Mouse (Mus musculus): ENCODE measurements around the gene Ttll5.

Ttll5 gene

DNA sequence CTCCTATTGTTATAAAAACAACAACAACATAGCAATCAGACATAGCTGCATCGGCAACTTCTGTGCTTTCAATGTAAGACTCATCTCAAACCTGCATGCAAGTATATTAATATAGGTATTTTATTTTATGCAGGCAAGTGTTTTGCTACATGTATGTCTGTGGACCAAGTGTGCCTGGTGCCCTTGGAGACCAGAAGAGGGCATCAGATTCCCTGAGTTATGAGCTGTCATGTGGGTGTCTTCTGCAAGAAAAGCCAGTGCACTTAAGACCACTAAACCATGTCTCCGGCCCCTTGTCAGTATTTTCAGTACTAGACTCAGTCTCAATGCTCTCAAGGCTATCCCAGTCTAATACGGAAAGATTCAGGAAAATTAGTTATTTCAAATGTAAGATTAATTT lies 106.3 kb downstream of the Ttll5 start:
- WGBS, result 93% methylated on average over 3 of the region's 3 CpGs

DNA sequence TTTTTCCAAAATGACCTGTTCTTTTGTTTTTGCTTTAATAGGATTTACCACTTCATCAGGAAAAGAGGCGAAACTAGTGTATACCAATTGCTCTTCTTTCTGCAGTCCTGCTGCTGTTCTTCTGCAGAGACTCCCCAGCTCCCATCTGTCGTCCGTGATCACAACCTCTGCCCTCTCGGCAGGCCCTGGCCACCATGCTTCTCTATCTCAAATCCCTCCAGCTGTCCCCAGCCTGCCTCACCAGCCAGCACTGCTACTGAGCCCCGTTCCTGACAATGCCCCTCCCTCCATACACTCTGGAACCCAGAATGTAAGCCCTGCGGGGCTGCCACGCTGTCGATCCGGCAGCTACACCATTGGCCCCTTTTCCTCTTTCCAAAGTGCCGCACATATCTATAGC lies 108.8 kb downstream of the Ttll5 start:
- 91% methylated on average over 10 of the region's 10 CpGs for WGBS

DNA sequence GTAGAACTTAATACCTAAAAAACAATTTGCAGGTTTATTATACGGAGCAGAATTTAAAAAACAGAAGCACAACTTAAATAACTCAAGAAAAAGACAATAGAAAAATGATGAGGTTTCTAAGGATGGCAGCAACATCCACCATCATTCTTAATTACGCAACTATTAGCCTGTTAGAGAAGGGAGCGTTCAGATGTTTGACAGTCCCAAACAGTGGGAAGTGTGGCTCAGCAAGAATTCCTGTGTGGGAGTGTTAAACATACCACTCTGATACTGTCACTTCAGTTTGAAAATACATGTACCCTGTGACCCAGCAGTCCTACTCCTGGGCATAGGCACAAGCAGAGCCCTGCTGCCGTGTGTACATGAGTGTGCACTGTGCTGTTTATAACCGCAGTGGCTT lies 112.9 kb downstream of the Ttll5 start:
- 83% methylated on average over 5 of the region's 5 CpGs for WGBS

DNA sequence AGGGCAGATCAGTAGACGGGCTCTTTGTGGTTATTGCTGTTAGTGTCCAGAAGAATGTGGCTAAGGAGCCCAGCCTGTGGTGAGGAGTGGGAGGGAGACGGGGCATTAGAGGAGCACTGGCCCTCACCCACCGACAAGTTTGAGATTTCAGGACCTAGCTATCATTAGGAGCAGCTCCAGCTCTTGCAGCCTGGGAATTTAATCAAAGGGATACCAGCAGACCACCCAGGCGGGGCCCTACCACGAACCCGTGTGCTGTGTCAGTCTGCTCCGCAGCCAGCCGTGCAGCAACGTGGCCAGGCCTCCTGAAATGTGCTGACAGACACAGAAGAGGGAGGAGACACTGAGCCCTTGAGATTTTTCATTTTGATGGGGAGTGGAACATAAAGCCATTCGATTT lies 119.0 kb downstream of the Ttll5 start:
- WGBS, result 85% methylated on average over 10 of the region's 10 CpGs

DNA sequence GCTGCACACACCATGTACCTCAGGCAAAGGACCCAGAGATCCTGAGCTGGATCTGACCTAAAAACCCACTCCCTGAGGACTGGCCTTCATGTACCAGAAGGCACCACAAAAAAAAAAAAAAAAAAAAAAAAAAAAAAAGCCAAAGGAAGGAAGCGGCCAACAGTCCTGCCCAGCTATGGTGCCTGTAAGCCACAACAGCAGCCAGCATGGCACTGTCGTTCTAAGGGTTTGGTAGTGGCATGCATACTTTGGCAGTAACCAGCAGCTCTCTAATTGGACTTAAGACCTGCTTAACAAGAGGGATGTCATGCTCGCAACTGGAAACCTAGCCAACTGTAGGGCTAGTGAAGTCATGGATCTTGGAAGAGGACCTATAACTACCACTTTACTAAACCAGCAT lies 120.0 kb downstream of the Ttll5 start:
- 89% methylated on average over 3 of the region's 3 CpGs for WGBS

DNA sequence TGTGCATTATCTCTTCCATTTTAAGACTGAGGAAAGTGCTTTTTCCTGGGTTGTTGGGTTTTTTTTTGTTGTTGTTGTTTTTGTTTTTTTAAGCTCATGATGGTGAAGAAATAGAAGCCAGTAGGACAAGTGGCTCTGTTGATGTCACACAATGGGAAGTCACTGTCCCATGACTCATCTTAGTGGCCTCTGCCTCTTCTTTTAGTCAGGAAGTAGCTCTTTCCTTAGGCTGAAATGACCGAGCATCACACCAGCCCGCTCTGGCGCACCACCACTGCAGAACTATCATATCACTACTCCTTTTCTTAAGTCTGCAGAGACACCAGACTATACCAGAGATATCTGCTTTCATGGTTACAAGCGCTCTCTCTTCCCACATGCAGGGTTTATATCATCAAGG lies 122.7 kb downstream of the Ttll5 start:
- WGBS, result 92% methylated on average over 4 of the region's 4 CpGs

DNA sequence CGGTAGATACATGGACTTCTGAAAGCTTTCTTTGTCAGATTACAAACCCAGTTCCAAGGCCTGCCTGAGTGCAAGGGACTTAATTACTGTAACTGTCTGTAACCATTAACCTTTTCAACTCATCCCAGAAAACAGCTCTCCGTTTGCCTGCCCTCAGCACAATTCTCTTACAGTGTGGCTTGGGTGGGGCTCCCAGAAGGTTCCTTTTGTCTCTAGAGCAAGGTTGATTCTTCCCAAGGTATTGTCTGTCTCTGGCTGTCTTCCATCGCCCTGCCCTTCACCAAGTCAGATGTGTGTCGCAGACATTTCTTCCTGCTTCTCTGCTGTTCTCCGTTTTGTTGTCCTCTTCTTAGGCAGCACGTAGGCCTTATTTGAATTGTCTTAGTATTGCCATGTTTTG lies 125.2 kb downstream of the Ttll5 start:
- 89% methylated on average over 6 of the region's 6 CpGs for WGBS

DNA sequence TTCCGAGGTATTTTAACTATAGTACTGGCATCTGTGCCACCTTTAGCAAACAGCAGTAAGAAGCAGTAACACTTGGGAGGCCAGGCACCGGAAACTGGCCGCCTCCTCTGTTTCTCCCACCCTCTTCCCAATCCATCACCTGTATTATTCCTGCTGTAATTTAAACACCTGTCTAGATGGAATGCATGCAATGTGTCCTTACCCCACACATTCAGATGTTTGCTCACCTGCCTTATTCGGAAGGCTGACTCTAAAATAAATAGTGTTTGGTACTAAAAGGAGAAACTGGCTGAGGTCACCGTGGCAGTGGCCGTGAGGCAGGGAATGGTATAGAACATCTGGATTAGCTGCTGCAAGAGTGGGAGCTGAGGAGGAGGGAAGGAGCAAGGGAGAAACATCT lies 125.9 kb downstream of the Ttll5 start:
- 87% methylated on average over 6 of the region's 6 CpGs for WGBS

DNA sequence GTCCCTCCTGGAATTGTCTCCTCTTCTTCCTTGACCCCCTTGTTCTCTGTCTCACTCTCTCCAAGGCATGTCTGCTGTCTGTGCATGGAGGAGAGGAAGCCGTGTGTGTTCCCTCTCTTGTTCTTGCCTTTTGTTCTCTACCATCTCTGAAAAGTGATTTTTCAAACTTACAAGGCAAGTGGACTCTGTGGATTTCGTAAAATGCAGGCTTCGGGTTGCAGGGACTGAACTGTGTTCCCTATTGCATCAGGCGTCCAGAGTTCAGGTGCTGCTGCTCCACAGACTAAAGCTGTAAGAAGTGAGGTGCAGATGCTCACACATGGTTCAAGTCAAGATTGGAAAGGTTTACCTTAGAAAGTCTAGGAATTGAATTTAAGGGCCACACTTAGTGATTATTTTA lies 126.6 kb downstream of the Ttll5 start:
- 95% methylated on average over 4 of the region's 4 CpGs for WGBS

DNA sequence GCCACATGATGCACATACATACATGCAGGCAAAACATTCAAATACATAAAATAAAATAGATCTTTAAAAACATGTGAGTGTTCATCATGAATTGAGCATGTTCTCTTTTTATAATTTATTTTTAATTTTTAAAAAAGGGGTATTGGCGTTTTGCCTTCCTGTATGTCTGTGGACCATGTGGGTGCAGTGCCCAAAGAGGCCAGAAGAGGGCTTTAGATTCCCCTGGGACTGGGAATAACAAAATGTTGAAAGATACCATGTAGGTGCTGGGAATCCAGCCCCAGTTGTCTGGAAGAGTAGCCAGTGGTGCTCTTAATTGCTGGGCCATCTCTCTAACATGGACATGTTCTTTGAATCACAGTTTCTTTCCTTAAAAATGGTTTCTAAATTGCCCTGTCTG lies 127.4 kb downstream of the Ttll5 start:
- WGBS, result 100% methylated on average over 1 of the region's 1 CpGs

DNA sequence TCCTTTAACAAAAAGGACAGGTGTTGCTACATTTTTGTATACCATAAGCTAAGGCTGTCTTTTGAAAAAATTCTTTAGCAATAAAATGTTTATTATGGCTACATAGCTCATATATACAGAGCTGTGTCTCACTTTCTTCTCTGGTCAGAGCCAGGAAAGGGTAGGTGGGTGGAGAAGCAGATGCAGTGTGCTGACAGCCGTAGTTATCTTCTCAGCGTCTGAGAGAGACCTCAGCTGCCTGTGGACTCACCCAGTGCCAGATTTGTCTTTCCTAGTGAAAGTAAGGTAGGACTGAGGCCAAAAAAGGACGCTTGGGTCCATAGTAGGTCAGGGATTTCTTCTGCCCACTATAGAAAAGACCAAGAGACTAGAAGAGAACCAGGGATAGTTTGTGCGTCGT lies 127.9 kb downstream of the Ttll5 start:
- WGBS, result 59% methylated on average over 5 of the region's 5 CpGs

DNA sequence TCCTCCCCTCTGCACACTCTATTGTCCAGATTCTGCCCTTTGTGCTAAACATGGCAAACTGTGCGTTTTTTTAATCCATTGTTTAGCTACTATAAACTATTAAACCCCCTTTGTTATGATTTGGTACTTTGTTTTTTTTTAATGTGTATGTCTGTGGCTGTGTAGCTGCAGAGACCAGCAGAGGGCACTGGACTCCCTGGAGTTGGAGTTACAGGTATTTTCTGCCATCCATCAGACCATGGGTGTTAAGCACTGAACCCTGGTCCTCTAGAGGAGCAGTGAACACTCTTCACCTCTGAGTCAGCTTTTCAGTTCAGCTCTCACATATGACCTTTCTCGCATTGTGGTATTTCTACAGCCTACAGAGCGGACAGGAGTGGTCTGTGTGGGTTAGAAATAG lies 129.7 kb downstream of the Ttll5 start:
- WGBS, result 92% methylated on average over 3 of the region's 3 CpGs

DNA sequence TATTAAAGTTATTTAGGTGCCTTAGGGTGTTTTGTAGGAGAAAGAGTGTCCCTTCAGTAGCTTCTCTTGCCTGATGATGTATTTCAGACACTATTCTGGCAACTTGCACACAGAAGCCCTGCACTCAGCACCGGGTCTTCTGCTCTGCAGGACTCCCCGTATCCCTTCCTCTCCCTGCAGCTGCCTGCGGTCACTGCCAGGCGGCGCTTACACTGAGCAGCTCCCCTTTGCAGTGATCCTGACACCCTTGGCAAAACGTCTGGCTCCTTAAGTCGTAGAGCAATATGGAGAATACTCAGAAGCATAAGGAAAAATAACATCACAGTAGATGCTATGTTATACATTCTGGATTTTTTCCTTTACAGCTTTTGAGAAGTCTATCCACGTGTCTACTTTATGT lies 130.6 kb downstream of the Ttll5 start:
- WGBS, result 61% methylated on average over 8 of the region's 8 CpGs

DNA sequence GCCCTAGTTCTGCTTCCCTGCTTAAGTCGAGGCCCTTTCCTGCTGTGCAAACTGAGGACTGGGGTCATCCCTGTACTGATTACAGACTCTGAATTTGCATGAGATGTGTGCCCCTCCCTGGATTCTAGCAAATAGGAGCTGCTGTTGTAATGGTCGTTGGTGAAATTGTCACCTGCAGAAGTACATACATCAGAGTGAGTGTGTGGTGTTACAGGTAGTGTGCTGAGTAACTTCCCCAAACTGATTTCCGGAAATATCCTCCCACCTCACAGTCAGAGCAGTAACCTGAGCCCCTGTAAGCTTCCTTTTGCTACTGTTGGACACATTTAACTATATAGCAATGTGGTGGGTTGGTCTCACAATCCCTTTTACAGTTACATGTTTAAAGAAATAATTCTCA lies 131.2 kb downstream of the Ttll5 start:
- 62% methylated on average over 3 of the region's 3 CpGs for WGBS

DNA sequence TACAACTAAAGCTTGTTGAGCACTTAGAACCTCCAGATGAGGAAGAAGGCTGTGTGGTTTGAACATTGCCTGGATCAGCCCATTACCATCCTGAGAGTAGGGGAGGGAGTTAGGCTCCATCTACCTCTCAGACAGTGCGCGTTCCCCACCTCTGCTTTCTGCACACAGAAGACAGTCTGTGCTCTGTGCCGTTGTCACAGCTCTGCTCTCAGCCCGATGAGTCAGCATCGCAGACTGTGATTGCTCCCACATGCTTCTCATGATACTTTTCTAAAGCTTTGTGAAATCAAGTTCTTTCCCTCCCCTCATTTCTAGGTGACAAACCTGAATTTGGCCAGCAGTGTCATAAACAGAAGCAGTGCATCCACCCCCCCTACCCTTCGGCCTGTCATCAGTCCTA lies 131.8 kb downstream of the Ttll5 start:
- 42% methylated on average over 6 of the region's 6 CpGs for WGBS

DNA sequence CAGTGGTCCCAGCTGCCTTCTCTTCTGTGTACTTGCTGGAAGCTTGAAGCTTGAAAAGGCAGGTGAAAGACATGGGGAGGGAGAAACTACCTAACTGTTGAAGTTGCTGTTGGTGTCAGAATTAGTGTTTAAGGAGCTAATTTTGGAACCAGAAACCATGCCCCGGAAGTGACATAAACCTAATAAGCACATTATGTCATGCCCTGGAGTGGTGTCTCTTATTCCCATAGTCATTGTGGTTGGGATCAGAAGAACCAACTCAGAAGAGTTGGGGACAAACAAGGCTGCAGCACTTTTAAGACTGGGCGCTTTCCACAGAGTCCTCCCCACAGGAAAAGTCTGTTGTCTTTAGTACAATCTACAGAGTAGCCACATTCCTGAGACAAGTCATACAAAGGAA lies 134.0 kb downstream of the Ttll5 start:
- 74% methylated on average over 2 of the region's 2 CpGs for WGBS

DNA sequence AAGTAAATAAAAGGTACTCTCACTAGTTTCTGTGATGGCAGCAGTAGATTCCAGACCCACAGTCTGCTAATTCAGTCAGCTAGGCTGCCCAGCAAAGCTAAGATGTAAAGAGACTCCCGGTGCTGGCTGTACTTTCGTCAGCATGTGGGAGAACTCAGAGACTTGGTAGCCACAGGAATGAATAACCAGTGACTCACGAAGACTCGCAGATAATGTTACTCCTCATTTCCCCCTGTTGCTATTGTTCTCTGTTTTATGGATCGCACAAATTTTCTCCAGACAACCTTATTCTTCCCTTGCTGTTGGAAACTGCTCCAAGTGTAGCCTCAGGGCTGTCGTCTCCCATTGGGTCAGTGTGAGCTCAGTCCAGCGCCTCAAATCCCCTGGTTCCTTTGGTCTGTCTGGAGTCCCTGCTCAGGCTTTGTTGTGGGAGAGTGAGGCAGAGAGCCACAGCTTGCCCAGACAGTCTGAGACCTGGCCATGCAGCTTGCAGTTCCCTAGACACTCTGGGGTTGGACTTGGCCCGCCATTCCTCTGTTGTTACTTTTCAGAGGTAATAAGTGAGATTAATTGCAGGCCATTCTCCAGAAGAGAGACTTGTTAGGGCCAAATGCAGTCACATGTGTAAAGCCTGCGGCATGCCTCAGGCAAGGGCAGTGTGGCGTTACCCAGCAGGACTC lies 135.5 kb downstream of the Ttll5 start:
- WGBS, result 67% methylated on average over 10 of the region's 10 CpGs

DNA sequence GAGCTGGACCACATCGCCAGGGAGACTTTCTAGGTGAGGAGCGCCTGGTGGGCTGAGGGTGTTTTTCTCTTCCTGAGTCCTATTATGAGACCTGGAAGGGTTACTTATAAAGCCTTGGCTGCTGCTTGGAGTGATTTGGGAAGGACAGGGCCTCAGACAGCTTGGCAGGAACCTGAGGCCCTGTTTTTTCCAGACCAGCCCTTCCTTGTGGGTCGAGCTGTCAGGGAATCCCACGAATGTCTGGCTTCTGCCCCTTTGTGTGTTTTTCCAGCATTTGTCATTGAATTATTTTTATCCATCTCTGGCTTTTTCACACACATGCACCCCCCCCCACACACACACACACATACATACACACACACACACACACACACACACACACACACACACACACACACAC lies 136.2 kb downstream of the Ttll5 start:
- WGBS, result 85% methylated on average over 4 of the region's 4 CpGs

DNA sequence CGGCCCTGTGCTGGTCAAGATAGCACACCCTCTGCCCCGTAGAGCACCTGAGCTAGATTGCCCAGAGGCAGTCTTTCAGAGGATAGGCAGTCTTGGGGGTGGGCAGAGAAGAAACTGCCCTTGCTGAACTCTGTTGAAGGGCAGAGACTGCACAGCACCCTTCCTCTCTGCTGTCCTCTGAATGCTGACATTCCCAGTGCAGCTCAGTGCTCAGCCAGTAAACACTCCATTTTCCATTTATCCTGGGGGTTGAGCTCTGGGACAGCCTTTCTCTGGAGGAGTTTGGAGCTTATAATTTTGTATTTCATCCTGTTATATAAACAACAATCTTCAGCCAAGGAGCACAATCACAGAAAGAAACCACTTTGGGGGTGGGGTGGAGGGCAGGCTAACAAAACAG lies 138.7 kb downstream of the Ttll5 start:
- WGBS, result 87% methylated on average over 2 of the region's 2 CpGs

DNA sequence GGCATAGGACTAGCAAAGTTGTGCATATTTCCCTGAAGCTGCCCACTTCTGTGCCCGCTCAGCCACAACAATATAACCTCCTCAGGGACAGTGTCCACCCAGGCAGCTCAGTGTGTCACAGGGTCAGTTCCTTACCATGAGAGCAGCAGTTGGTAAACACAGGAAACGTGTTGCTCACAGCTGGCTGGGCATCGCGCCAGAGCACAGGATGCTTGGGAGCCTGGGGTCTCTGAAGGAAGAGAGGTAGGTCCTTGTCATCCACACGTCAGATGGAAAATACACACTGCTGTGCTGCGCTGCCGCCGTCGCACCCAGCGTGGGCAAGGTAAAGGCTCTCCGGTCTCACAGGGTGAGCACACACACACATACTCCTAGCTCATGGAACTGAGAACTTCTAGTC lies 139.2 kb downstream of the Ttll5 start:
- WGBS, result 84% methylated on average over 11 of the region's 11 CpGs

DNA sequence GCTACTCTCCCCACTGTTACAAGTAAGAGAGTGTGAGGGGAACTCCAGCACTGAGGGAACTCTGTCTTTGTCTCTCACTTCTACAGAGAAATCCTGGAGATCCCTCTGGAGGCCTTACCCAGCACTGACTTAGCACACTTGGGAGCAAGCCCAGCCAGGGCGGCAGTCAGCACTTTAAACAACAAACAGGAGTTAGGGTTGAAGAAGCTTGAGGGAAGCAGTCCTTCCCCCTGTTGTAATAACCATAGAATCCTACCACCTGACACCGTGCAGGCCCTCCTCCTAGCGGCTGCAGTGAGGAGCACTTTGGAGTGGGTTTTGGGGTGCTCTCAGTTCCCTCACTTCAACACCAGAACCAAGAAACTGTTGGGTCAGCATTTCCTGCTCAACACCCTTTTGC lies 140.0 kb downstream of the Ttll5 start:
- WGBS, result 80% methylated on average over 3 of the region's 3 CpGs

DNA sequence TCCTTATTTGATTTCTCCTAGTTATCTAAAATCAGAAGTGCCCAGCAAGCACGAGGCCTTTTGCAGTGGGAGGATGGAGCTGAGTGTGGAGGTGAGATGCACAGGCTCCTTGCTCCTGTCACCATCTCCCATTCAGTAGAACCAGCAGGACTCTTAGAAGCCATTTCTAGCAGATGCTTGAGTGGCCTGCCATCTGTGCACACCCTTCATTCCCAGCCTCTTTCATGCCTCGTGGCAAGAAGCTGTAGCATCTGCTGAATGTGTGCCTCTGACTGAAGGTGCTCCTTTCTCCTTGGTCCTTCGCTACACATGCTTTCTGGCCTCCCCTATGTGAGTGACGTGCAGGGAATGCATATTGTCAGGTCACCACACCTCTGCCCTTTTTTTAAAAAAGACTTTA lies 143.9 kb downstream of the Ttll5 start:
- WGBS, result 67% methylated on average over 4 of the region's 4 CpGs

DNA sequence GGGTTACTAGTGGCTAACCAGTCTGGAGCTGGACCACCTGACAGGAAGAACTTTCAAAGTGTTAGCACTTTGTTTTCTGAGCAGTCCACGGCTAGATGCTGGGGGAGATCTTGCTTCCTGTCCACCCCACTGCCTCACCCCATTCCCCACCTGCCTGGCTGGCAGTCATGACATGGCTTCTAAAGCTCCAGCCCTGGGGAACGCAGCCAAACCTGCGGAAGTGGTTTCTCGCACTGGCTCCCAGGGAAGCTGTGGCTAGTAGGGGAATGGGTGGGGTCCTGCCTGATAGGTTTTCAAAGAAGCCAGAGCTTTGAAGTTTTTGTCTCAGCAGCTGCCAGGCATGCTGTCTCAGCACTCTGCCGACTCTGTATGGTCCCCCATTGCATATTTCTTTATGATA lies 145.1 kb downstream of the Ttll5 start:
- WGBS, result 58% methylated on average over 5 of the region's 5 CpGs

DNA sequence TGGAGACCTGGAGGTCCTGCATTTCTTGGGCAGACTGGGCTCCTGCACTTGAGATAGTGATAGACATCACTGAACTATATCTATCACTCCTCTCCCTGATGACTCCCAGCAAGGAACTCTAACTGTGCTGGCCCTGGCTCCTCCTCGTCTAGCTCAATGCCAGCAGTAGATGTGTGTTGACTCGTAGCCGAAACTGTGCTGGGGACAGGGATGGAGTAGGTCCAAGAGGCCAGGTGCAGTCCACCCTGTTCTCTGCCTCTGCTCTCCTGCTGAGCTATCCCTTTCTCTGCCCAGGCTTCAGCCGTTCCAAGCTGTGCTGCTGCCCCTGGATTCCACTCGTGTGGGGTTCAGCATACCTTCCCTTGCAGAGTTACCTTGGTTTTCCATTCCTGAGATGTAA lies 145.7 kb downstream of the Ttll5 start:
- WGBS, result 55% methylated on average over 5 of the region's 5 CpGs

DNA sequence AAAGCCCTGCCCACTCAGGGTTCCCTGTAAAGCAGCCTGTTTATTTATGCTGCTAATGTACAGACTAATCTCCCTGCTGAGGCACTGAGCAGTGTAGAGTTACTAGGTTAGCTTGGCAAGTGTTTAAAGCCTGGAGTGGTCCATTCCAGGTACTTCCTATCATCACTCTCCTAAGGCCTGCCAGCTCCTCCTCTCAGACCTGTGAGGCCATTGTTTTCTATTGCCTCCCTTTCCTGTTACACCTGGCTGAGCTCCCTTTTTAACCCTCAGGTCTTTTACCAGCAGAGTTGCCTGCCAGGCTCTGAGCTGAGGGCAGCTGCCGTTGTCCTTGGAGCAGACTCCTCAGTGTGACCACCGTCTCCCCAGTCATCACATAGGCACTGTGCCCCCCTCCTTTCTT lies 146.3 kb downstream of the Ttll5 start:
- 81% methylated on average over 2 of the region's 2 CpGs for WGBS
